Mouse (Mus musculus) MEL (cell line): Measurements from ENCODE around the gene A730071L15Rik. TPM values are rescaled to one million over a fixed set of nuclear protein-coding genes. Genes with fewer than 3 reads are reported as not detected.

Experiments
- DNase-seq: peaks from one replicate; pipeline ENCODE4 v3.0.0; 2011; ENCODE audit warnings: low read depth, low spot score
- H3K27ac ChIP-seq: 2 replicates; pipeline ENCODE4 v1.5.1; 2012; ENCODE audit warnings: low read depth, mild to moderate bottlenecking, control low read depth, low read length, moderate library complexity; ENCODE audit not compliant: control insufficient read depth
- H3K27me3 ChIP-seq, 2 experiments: fragments of 150-350 bp in 1 of 2; sonication (generic) in 1 of 2; 2 replicates each; pipeline ENCODE4 v1.6.1; 2012; ENCODE audit warnings: low read length in 2 of 2, mild to moderate bottlenecking in 2 of 2, improper control_type of control experiment in 1 of 2, moderate library complexity in 1 of 2; ENCODE audit not compliant: insufficient read depth in 2 of 2, control insufficient read depth in 1 of 2
- H3K36me3 ChIP-seq, 2 experiments: 2 replicates each; pipeline ENCODE4 v1.6.1; 2012 to 2014; ENCODE audit warnings: low read length in 2 of 2, improper control_type of control experiment in 1 of 2, inconsistent platforms in 1 of 2, mild to moderate bottlenecking in 1 of 2; ENCODE audit not compliant: insufficient read depth in 2 of 2, control insufficient read depth in 1 of 2
- H3K4me1 ChIP-seq, 2 experiments: fragments of 150-350 bp in 1 of 2; sonication (generic) in 1 of 2; 2 replicates each; pipeline ENCODE4 v1.6.1; 2012; ENCODE audit warnings: low read length in 2 of 2, improper control_type of control experiment in 1 of 2, mild to moderate bottlenecking in 1 of 2; ENCODE audit not compliant: insufficient read depth in 2 of 2, control insufficient read depth in 1 of 2
- H3K4me3 ChIP-seq, 2 experiments: fragments of 150-350 bp in 1 of 2; sonication (generic) in 1 of 2; 2 replicates each; pipeline ENCODE4 v1.5.1; 2012; ENCODE audit warnings: low read depth in 2 of 2, low read length in 2 of 2, mild to moderate bottlenecking in 2 of 2, moderate library complexity in 2 of 2, control low read depth in 1 of 2, improper control_type of control experiment in 1 of 2; ENCODE audit not compliant: control insufficient read depth in 1 of 2, insufficient read depth in 1 of 2
- H3K79me2 ChIP-seq: 2 replicates; pipeline ENCODE4 v1.6.1; 2012; ENCODE audit warnings: mild to moderate bottlenecking, low read length, moderate library complexity; ENCODE audit not compliant: control insufficient read depth, poor library complexity, insufficient read depth
- H3K9ac ChIP-seq: 2 replicates; pipeline ENCODE4 v1.6.1; 2012; ENCODE audit warnings: low read depth, mild to moderate bottlenecking, control low read depth, low read length, moderate library complexity; ENCODE audit not compliant: control insufficient read depth, poor library complexity, severe bottlenecking
- H3K9me3 ChIP-seq: fragments of 150-350 bp; sonication (generic); replicated peaks from 2 replicates; pipeline ENCODE4 v1.6.1; 2012; ENCODE audit warnings: mild to moderate bottlenecking, low read length, improper control_type of control experiment, moderate library complexity; ENCODE audit not compliant: insufficient read depth
- BHLHE40 ChIP-seq: IDR thresholded peaks from 2 replicates; pipeline ENCODE4 v1.6.1; 2012; ENCODE audit warnings: low read depth, mild to moderate bottlenecking, inconsistent platforms, low read length, improper control_type of control experiment, borderline replicate concordance
- CHD1 ChIP-seq: IDR thresholded peaks from 2 replicates; pipeline ENCODE4 v1.6.1; 2012; ENCODE audit warnings: low read depth, mild to moderate bottlenecking, inconsistent platforms, low read length, improper control_type of control experiment
- CTCF ChIP-seq, 3 experiments: IDR thresholded peaks in 2 of 3; conservative IDR thresholded peaks in 1 of 3; 2 replicates each; pipeline ENCODE4 v1.5.1; 2011 to 2012; ENCODE audit warnings: low read length in 3 of 3, low read depth in 2 of 3, mild to moderate bottlenecking in 2 of 3, improper control_type of control experiment in 1 of 3, inconsistent platforms in 1 of 3, mixed read lengths in 1 of 3, moderate library complexity in 1 of 3; ENCODE audit not compliant: control insufficient read depth in 1 of 3, insufficient read depth in 1 of 3, poor library complexity in 1 of 3, severe bottlenecking in 1 of 3
- E2F4 ChIP-seq: IDR thresholded peaks from 2 replicates; pipeline ENCODE4 v1.6.1; 2011; ENCODE audit warnings: low read depth, low read length, improper control_type of control experiment, borderline replicate concordance
- ETS1 ChIP-seq: IDR thresholded peaks from 2 replicates; pipeline ENCODE4 v1.6.1; 2012; ENCODE audit warnings: low read depth, mild to moderate bottlenecking, inconsistent platforms, low read length, improper control_type of control experiment, moderate library complexity
- GATA1 ChIP-seq: IDR thresholded peaks from 2 replicates; pipeline ENCODE4 v1.6.1; 2011; ENCODE audit warnings: low read depth, low read length, improper control_type of control experiment
- JUND ChIP-seq: IDR thresholded peaks from 2 replicates; pipeline ENCODE4 v1.6.1; 2011; ENCODE audit warnings: low read depth, mild to moderate bottlenecking, improper control_type of control experiment, low read length
- MAFK ChIP-seq: IDR thresholded peaks from 2 replicates; pipeline ENCODE4 v1.6.1; 2011; ENCODE audit warnings: low read depth, mild to moderate bottlenecking, low read length, improper control_type of control experiment, borderline replicate concordance
- MAX ChIP-seq: IDR thresholded peaks from 2 replicates; pipeline ENCODE4 v1.6.1; 2011; ENCODE audit warnings: low read length, improper control_type of control experiment
- MAZ ChIP-seq: IDR thresholded peaks from 2 replicates; pipeline ENCODE4 v1.6.1; 2012; ENCODE audit warnings: low read depth, mild to moderate bottlenecking, inconsistent platforms, low read length, improper control_type of control experiment
- MEF2A ChIP-seq: IDR thresholded peaks from 2 replicates; pipeline ENCODE4 v1.6.1; 2014; ENCODE audit warnings: low read depth, mild to moderate bottlenecking, inconsistent platforms, low read length, improper control_type of control experiment; ENCODE audit not compliant: poor library complexity, insufficient replicate concordance, severe bottlenecking; ENCODE audit errors: extremely low read depth
- MYB ChIP-seq: IDR thresholded peaks from 2 replicates; pipeline ENCODE4 v1.6.1; 2011; ENCODE audit warnings: mild to moderate bottlenecking, low read depth, low read length, improper control_type of control experiment
- MYC ChIP-seq: IDR thresholded peaks from 2 replicates; pipeline ENCODE4 v1.6.1; 2011; ENCODE audit warnings: low read depth, mild to moderate bottlenecking, low read length, improper control_type of control experiment, moderate library complexity
- NRF1 ChIP-seq: IDR thresholded peaks from 2 replicates; pipeline ENCODE4 v1.6.1; 2014; ENCODE audit warnings: low read depth, mild to moderate bottlenecking, inconsistent platforms, low read length, improper control_type of control experiment, moderate library complexity; ENCODE audit not compliant: poor library complexity, insufficient read depth, severe bottlenecking
- POLR2A ChIP-seq, 2 experiments: IDR thresholded peaks; 2 replicates each; pipeline ENCODE4 v1.6.1; 2011 to 2012; ENCODE audit warnings: low read length in 2 of 2, mild to moderate bottlenecking in 2 of 2, control low read depth in 1 of 2, improper control_type of control experiment in 1 of 2, low read depth in 1 of 2, moderate library complexity in 1 of 2; ENCODE audit not compliant: control insufficient read depth in 1 of 2, insufficient read depth in 1 of 2, poor library complexity in 1 of 2
- POLR2AphosphoS2 ChIP-seq: IDR thresholded peaks from 2 replicates; pipeline ENCODE4 v1.6.1; 2011; ENCODE audit warnings: low read length, improper control_type of control experiment
- RAD21 ChIP-seq: IDR thresholded peaks from 2 replicates; pipeline ENCODE4 v1.6.1; 2011; ENCODE audit warnings: mild to moderate bottlenecking, low read depth, low read length, improper control_type of control experiment
- RCOR1 ChIP-seq: IDR thresholded peaks from 2 replicates; pipeline ENCODE4 v1.6.1; 2012; ENCODE audit warnings: low read depth, mild to moderate bottlenecking, inconsistent platforms, low read length, improper control_type of control experiment
- SIN3A ChIP-seq: IDR thresholded peaks from 2 replicates; pipeline ENCODE4 v1.6.1; 2012; ENCODE audit warnings: low read length, improper control_type of control experiment, inconsistent platforms
- SMC3 ChIP-seq: IDR thresholded peaks from 2 replicates; pipeline ENCODE4 v1.6.1; 2011; ENCODE audit warnings: low read depth, low read length, improper control_type of control experiment
- USF1 ChIP-seq: IDR thresholded peaks from 2 replicates; pipeline ENCODE4 v1.6.1; 2014; ENCODE audit warnings: low read depth, mild to moderate bottlenecking, inconsistent platforms, low read length, improper control_type of control experiment, moderate library complexity
- ZC3H11A ChIP-seq: IDR thresholded peaks from 2 replicates; pipeline ENCODE4 v1.6.1; 2012; ENCODE audit warnings: low read depth, mild to moderate bottlenecking, inconsistent platforms, low read length, improper control_type of control experiment
- ZKSCAN1 ChIP-seq: IDR thresholded peaks from 2 replicates; pipeline ENCODE4 v1.6.1; 2012; ENCODE audit warnings: low read depth, mild to moderate bottlenecking, inconsistent platforms, low read length, improper control_type of control experiment, moderate library complexity
- ZMIZ1 ChIP-seq: IDR thresholded peaks from 2 replicates; pipeline ENCODE4 v1.6.1; 2012; ENCODE audit warnings: low read depth, mild to moderate bottlenecking, inconsistent platforms, low read length, improper control_type of control experiment, moderate library complexity
- ZNF384 ChIP-seq: IDR thresholded peaks from 2 replicates; pipeline ENCODE4 v1.6.1; 2012; ENCODE audit warnings: low read depth, mild to moderate bottlenecking, inconsistent platforms, low read length, improper control_type of control experiment
- polyA plus RNA-seq, 2 experiments: library from polyadenylated mRNA; stranded (reverse) in 1 of 2; unstranded in 1 of 2; fragments of >175 nt in 1 of 2; fragments of >200 nt in 1 of 2; gene quantifications; 2 replicates each; pipeline versions ENCODE4 v1.2.1 to v1.2.4; 2012; ENCODE audit warnings: low replicate concordance in 2 of 2, low read depth in 1 of 2; ENCODE audit not compliant: insufficient read length in 2 of 2, insufficient read depth in 1 of 2, missing spikeins in 1 of 2
- total RNA-seq: library from RNA; depleted of rRNA; stranded (reverse); fragments of 300-350 nt; gene quantifications from 2 replicates; pipeline ENCODE4 v1.2.3, GENCODE M21; 2012

The A730071L15Rik gene
- total and polyA plus RNA-seq, 3 experiments: 0.13 to 0.46 TPM; not detected in 1

DNA sequence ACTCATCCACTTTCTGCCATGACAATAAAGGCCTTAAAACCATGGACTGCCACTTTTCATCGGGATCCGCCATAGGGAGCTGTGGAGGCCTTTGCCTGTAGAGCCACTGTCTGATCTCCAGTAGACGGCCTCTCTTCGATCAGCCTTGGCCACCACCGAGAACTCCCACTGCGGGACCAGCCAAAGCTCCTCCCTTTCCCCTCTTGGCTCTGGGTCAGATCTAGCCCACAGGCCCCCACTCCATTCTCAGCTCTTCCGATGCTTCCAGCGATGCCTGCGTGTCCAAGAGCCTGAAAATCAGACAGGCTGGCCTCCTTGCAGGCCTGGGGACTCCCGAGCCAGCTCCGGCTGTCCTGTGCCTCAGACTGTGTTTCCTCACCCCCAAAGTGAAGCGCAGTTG, 33.5 kb upstream of the A730071L15Rik start:
- TF ChIP-seq ETS1: no peak
- no peak overlapping the region for H3K27ac ChIP-seq
- H3K9ac ChIP-seq: no peak overlapping the region
- peaks cover 0 to 5% of the 10 kb centered on the region in 2 experiments; a peak in 2 of 4 replicates for H3K36me3 ChIP-seq
- no peaks in the 10 kb centered on the region for H3K27me3 ChIP-seq
- H3K9me3 ChIP-seq: no peaks in the 10 kb centered on the region
- DNase-seq: no peak
- peaks cover 26% of the 10 kb centered on the region for H3K79me2 ChIP-seq
- H3K4me1 ChIP-seq: no peaks in the 10 kb centered on the region
- no peak overlapping the region for H3K4me3 ChIP-seq

DNA sequence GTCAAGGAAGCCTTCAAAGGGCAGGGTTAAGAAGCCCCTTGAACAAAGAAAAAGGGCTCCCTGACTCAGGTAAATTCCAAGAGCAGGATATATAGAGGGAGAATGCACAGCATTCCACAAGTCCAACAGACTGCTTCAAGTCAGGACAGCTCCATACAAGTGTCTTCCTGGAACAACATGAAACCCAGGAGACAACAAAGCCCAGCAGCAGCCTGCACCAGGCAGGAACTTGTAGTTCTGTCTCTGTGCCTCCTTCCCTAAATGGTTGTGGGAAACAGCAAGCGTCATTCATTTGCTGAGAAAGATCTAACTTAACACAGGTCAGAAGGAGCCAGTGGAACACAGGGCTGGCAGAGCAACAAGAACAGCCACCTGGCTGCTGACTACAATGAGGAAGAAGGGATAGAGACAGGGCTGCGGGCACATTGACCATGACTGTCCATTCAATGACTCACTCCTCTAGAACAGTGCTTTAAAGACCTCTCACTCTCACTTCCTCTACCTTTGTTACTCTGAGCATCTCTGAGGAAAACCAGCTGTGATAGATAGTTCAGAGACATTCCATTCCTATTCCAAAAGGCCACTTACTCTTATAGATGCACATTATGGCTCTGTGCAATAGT, 30.7 kb upstream of the A730071L15Rik start:
- Histone ChIP-seq H3K79me2 (peaks cover 34% of the 10 kb centered on the region), H3K4me3 (no peak overlapping the region), H3K36me3 (peaks cover 0 to 5% of the 10 kb centered on the region in 2 experiments; a peak in 2 of 4 replicates), H3K9me3 (no peaks in the 10 kb centered on the region), H3K4me1 (no peaks in the 10 kb centered on the region), H3K27me3 (no peaks in the 10 kb centered on the region), H3K27ac (no peak overlapping the region), H3K9ac (no peak overlapping the region)
- no peak for DNase-seq
- TF ChIP-seq POLR2AphosphoS2: no peak
- TF ChIP-seq MAZ: no peak
- TF ChIP-seq SIN3A: no peak
- no peak for TF ChIP-seq MYB
- no peak for TF ChIP-seq ZC3H11A
- no peak for TF ChIP-seq ZNF384
- TF ChIP-seq RCOR1: no peak
- no peak for TF ChIP-seq JUND
- TF ChIP-seq CHD1: no peak
- TF ChIP-seq MAFK: no peak
- no peak for TF ChIP-seq POLR2A (IDR thresholded peaks at IDR 0.05; ENCODE audit: control insufficient read depth in 1 of 2, insufficient read depth in 1 of 2, low read depth in 1 of 2, low read length in 2 of 2, poor library complexity in 1 of 2)

DNA sequence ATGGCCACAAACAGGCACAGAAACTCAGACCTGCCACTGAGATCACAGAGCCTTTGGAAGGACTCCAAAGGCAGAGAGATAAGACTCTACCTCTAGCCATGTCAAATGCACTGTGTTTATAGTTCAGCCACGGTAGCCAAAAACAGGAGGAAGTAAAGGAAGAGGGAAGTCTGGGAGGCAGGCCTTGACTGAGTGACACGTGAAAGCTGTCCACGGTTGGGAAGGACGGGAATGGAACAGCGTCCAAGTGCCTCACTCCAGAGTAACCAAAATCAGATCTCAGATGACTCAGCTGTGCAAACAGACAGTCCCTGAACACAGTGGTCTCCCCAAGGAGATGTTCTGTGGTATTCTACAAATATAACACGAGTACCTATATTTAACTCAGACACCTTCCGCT, 25.1 kb upstream of the A730071L15Rik start:
- no peaks in the 10 kb centered on the region for H3K27me3 ChIP-seq
- H3K4me1 ChIP-seq: peaks cover 7 to 8% of the 10 kb centered on the region in 2 experiments
- H3K27ac ChIP-seq: no peak overlapping the region
- H3K4me3 ChIP-seq: no peak overlapping the region
- H3K9ac ChIP-seq: no peak overlapping the region
- peaks cover 1 to 15% of the 10 kb centered on the region in 2 experiments for H3K36me3 ChIP-seq
- DNase-seq: peak; percentile 94
- H3K9me3 ChIP-seq: no peaks in the 10 kb centered on the region
- H3K79me2 ChIP-seq: peaks cover 47% of the 10 kb centered on the region
- no peak for TF ChIP-seq MAFK
- TF ChIP-seq POLR2AphosphoS2: no peak
- no peak for TF ChIP-seq CTCF (IDR thresholded peaks at IDR 0.05 in 2 of 3, conservative IDR thresholded peaks at IDR 0.05 in 1 of 3; ENCODE audit: control insufficient read depth in 1 of 3, insufficient read depth in 1 of 3, low read depth in 2 of 3, low read length in 3 of 3, poor library complexity in 1 of 3, severe bottlenecking in 1 of 3)
- TF ChIP-seq POLR2A (IDR thresholded peaks at IDR 0.05; ENCODE audit: control insufficient read depth in 1 of 2, insufficient read depth in 1 of 2, low read depth in 1 of 2, low read length in 2 of 2, poor library complexity in 1 of 2): no peak
- TF ChIP-seq ZKSCAN1: no peak
- peak; percentile 76 for TF ChIP-seq ETS1
- TF ChIP-seq GATA1: peak; percentile 96
- no peak for TF ChIP-seq RAD21
- TF ChIP-seq SMC3: no peak
- no peak for TF ChIP-seq ZNF384
- TF ChIP-seq BHLHE40: peak; percentile 61; the same call in 1 of the 2 replicates
- TF ChIP-seq MYB: no peak
- no peak for TF ChIP-seq MEF2A
- peak; percentile 87 for TF ChIP-seq MAX
- no peak for TF ChIP-seq USF1
- TF ChIP-seq MYC: peak; percentile 90
- no peak for TF ChIP-seq E2F4
- TF ChIP-seq NRF1: no peak
- no peak for TF ChIP-seq ZMIZ1
- no peak for TF ChIP-seq JUND
